1 mouse cellular context compared by ENCODE assay signal in genomic region chr12:86726120-86726640, GRCm38 (mm10).
TF ChIP-seq lines count a peak whose summit lies in the region.

TSS of gene Angel1 (minus strand) at chr12:86726460.

TF ChIP-seq in CH12.LX, 34 proteins besides CTCF, POLR2A, EP300 and RAD21 (continued from another document):
- TF ChIP-seq ZKSCAN1 (IDR thresholded peaks at IDR 0.05; ENCODE audit: borderline replicate concordance, low read depth, low read length) (no peak), CHD2 (IDR thresholded peaks at IDR 0.05; ENCODE audit: low read length) (peak; percentile 27; the same call in 1 of the 2 replicates), NRF1 (IDR thresholded peaks at IDR 0.05; ENCODE audit: low read depth, low read length) (peak; percentile 63), RCOR1 (conservative IDR thresholded peaks at IDR 0.05; ENCODE audit: low read depth, low read length) (0 out of 2 replicates have a peak, but pooled peaks have one; percentile 35)
